Mouse (Mus musculus) CH12.LX (cell line): Measurements from ENCODE around the gene Ccr4.
"Not testable (repeated sequence)": the region's sequence is repeated elsewhere in the genome, so short reads cannot be mapped to it uniquely, and the experiment has no call there.

ENCODE experiments used
- CTCF ChIP-seq, 2 experiments: IDR thresholded peaks in 1 of 2; conservative IDR thresholded peaks in 1 of 2; 2 replicates each; pipeline ENCODE4 v1.5.1; 2011 to 2012; ENCODE audit warnings: low read depth in 2 of 2, low read length in 2 of 2, improper control_type of control experiment in 1 of 2, inconsistent platforms in 1 of 2, mild to moderate bottlenecking in 1 of 2, moderate library complexity in 1 of 2
- E2F4 ChIP-seq: IDR thresholded peaks from 2 replicates; pipeline ENCODE4 v1.6.1; 2011; ENCODE audit warnings: low read depth, low read length, improper control_type of control experiment; ENCODE audit not compliant: insufficient replicate concordance
- EP300 ChIP-seq: IDR thresholded peaks from 2 replicates; pipeline ENCODE4 v1.6.1; 2011; ENCODE audit warnings: low read length, improper control_type of control experiment
- GABPA ChIP-seq: IDR thresholded peaks from 2 replicates; pipeline ENCODE4 v1.6.1; 2012; ENCODE audit warnings: low read depth, low read length, improper control_type of control experiment, inconsistent platforms; ENCODE audit not compliant: insufficient replicate concordance
- MAX ChIP-seq: IDR thresholded peaks from 2 replicates; pipeline ENCODE4 v1.6.1; 2011; ENCODE audit warnings: low read length, improper control_type of control experiment
- MYC ChIP-seq: IDR thresholded peaks from 2 replicates; pipeline ENCODE4 v1.6.1; 2011; ENCODE audit warnings: low read depth, mild to moderate bottlenecking, improper control_type of control experiment, low read length
- POLR2A ChIP-seq: IDR thresholded peaks from 2 replicates; pipeline ENCODE4 v1.6.1; 2011; ENCODE audit warnings: low read depth, mild to moderate bottlenecking, improper control_type of control experiment, low read length
- POLR2AphosphoS2 ChIP-seq: IDR thresholded peaks from 2 replicates; pipeline ENCODE4 v1.6.1; 2011; ENCODE audit warnings: low read depth, low read length, improper control_type of control experiment
- TCF12 ChIP-seq: IDR thresholded peaks from 2 replicates; pipeline ENCODE4 v1.6.1; 2014; ENCODE audit warnings: low read depth, mild to moderate bottlenecking, inconsistent platforms, low read length, improper control_type of control experiment
- USF1 ChIP-seq: IDR thresholded peaks from 2 replicates; pipeline ENCODE4 v1.6.1; 2014; ENCODE audit warnings: low read depth, mild to moderate bottlenecking, inconsistent platforms, low read length, improper control_type of control experiment
- ZC3H11A ChIP-seq: IDR thresholded peaks from 2 replicates; pipeline ENCODE4 v1.6.1; 2012; ENCODE audit warnings: low read depth, mild to moderate bottlenecking, inconsistent platforms, low read length, improper control_type of control experiment
- ZNF384 ChIP-seq: IDR thresholded peaks from 2 replicates; pipeline ENCODE4 v1.6.1; 2012; ENCODE audit warnings: low read depth, low read length, improper control_type of control experiment, inconsistent platforms

DNA sequence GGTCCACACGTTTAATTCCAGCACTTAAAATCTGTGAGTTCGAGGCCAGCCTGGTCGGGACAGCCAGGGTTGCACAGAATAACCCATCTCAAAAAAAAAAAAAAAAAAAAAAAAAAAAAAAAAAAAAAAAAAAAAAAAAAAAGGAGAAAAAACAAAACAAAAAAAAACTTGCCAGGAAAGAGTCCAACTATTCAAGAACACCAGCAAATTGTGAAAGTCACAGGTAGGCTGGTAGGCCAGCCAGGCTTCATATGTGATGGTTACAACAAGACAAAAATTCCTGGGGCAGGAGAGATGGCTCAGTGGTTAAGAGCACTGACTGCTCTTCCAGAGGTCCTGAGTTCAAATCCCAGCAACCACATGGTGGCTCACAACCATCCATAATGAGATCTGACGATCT, 15.8 kb upstream of the Ccr4 start:
- TF ChIP-seq TCF12; CTCF (conservative IDR thresholded peaks at IDR 0.05 in 1 of 2, IDR thresholded peaks at IDR 0.05 in 1 of 2; ENCODE audit: low read depth in 2 of 2, low read length in 2 of 2); POLR2A; GABPA; EP300; POLR2AphosphoS2; ZC3H11A; USF1; E2F4; MYC; MAX: not testable (repeated sequence)
- TF ChIP-seq ZNF384 = peak; percentile 75
